Mouse (Mus musculus) heart, postnatal 0 days (tissue): Measurements from ENCODE around the gene Gm42906.

Experiments used
- CTCF ChIP-seq: IDR thresholded peaks from 2 replicates; pipeline ENCODE4 v1.5.1; 2016; ENCODE audit warnings: antibody characterized with exemption, control low read depth, low read depth
- EP300 ChIP-seq: IDR thresholded peaks from 2 replicates; pipeline ENCODE4 v1.6.1; 2016; ENCODE audit warnings: antibody characterized with exemption, low read depth

DNA sequence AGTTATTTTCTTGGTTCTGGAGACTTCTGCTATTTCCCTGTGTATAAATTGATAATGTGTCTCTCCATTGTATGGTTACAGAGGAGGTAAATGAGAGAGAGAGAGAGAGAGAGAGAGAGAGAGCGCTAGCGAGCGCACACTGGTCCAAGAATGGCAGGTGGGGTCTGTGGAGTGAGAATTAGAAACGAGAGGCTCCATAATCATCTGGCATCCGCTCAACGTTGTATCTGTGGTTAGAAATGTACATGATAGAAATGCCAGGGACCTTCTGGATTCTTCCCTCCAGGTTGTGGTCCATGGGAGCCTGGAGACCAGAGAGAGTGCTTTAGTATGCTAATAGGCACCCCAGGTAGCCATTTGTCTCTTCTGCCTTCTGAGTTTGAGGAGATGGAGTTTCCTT lies 399.1 kb downstream of the Gm42906 start:
- no peak for TF ChIP-seq EP300
- no peak for TF ChIP-seq CTCF
